Mouse (Mus musculus) MEL (cell line): ENCODE measurements around the gene Senp3. TPM values are rescaled to one million over a fixed set of nuclear protein-coding genes. Genes with fewer than 3 reads are reported as not detected.
A peak's percentile ranks its signal among the peaks of the same experiment; 100 is the strongest.

Source experiments
- DNase-seq: peaks from one replicate; pipeline ENCODE4 v3.0.0; 2011; ENCODE audit warnings: low read depth, low spot score
- H3K27ac ChIP-seq: 2 replicates; pipeline ENCODE4 v1.5.1; 2012; ENCODE audit warnings: low read depth, mild to moderate bottlenecking, control low read depth, low read length, moderate library complexity; ENCODE audit not compliant: control insufficient read depth
- H3K27me3 ChIP-seq, 2 experiments: fragments of 150-350 bp in 1 of 2; sonication (generic) in 1 of 2; 2 replicates each; pipeline ENCODE4 v1.6.1; 2012; ENCODE audit warnings: low read length in 2 of 2, mild to moderate bottlenecking in 2 of 2, improper control_type of control experiment in 1 of 2, moderate library complexity in 1 of 2; ENCODE audit not compliant: insufficient read depth in 2 of 2, control insufficient read depth in 1 of 2
- H3K36me3 ChIP-seq, 2 experiments: 2 replicates each; pipeline ENCODE4 v1.6.1; 2012 to 2014; ENCODE audit warnings: low read length in 2 of 2, improper control_type of control experiment in 1 of 2, inconsistent platforms in 1 of 2, mild to moderate bottlenecking in 1 of 2; ENCODE audit not compliant: insufficient read depth in 2 of 2, control insufficient read depth in 1 of 2
- H3K4me1 ChIP-seq, 2 experiments: fragments of 150-350 bp in 1 of 2; sonication (generic) in 1 of 2; 2 replicates each; pipeline ENCODE4 v1.6.1; 2012; ENCODE audit warnings: low read length in 2 of 2, improper control_type of control experiment in 1 of 2, mild to moderate bottlenecking in 1 of 2; ENCODE audit not compliant: insufficient read depth in 2 of 2, control insufficient read depth in 1 of 2
- H3K4me3 ChIP-seq, 2 experiments: fragments of 150-350 bp in 1 of 2; sonication (generic) in 1 of 2; 2 replicates each; pipeline ENCODE4 v1.5.1; 2012; ENCODE audit warnings: low read depth in 2 of 2, low read length in 2 of 2, mild to moderate bottlenecking in 2 of 2, moderate library complexity in 2 of 2, control low read depth in 1 of 2, improper control_type of control experiment in 1 of 2; ENCODE audit not compliant: control insufficient read depth in 1 of 2, insufficient read depth in 1 of 2
- H3K79me2 ChIP-seq: 2 replicates; pipeline ENCODE4 v1.6.1; 2012; ENCODE audit warnings: mild to moderate bottlenecking, low read length, moderate library complexity; ENCODE audit not compliant: control insufficient read depth, poor library complexity, insufficient read depth
- H3K9ac ChIP-seq: 2 replicates; pipeline ENCODE4 v1.6.1; 2012; ENCODE audit warnings: low read depth, mild to moderate bottlenecking, control low read depth, low read length, moderate library complexity; ENCODE audit not compliant: control insufficient read depth, poor library complexity, severe bottlenecking
- H3K9me3 ChIP-seq: fragments of 150-350 bp; sonication (generic); replicated peaks from 2 replicates; pipeline ENCODE4 v1.6.1; 2012; ENCODE audit warnings: mild to moderate bottlenecking, low read length, improper control_type of control experiment, moderate library complexity; ENCODE audit not compliant: insufficient read depth
- CTCF ChIP-seq, 3 experiments: IDR thresholded peaks in 2 of 3; conservative IDR thresholded peaks in 1 of 3; 2 replicates each; pipeline ENCODE4 v1.5.1; 2011 to 2012; ENCODE audit warnings: low read length in 3 of 3, low read depth in 2 of 3, mild to moderate bottlenecking in 2 of 3, improper control_type of control experiment in 1 of 3, inconsistent platforms in 1 of 3, mixed read lengths in 1 of 3, moderate library complexity in 1 of 3; ENCODE audit not compliant: control insufficient read depth in 1 of 3, insufficient read depth in 1 of 3, poor library complexity in 1 of 3, severe bottlenecking in 1 of 3
- E2F4 ChIP-seq: IDR thresholded peaks from 2 replicates; pipeline ENCODE4 v1.6.1; 2011; ENCODE audit warnings: low read depth, low read length, improper control_type of control experiment, borderline replicate concordance
- MAFK ChIP-seq: IDR thresholded peaks from 2 replicates; pipeline ENCODE4 v1.6.1; 2011; ENCODE audit warnings: low read depth, mild to moderate bottlenecking, low read length, improper control_type of control experiment, borderline replicate concordance
- MAX ChIP-seq: IDR thresholded peaks from 2 replicates; pipeline ENCODE4 v1.6.1; 2011; ENCODE audit warnings: low read length, improper control_type of control experiment
- POLR2A ChIP-seq, 2 experiments: IDR thresholded peaks; 2 replicates each; pipeline ENCODE4 v1.6.1; 2011 to 2012; ENCODE audit warnings: low read length in 2 of 2, mild to moderate bottlenecking in 2 of 2, control low read depth in 1 of 2, improper control_type of control experiment in 1 of 2, low read depth in 1 of 2, moderate library complexity in 1 of 2; ENCODE audit not compliant: control insufficient read depth in 1 of 2, insufficient read depth in 1 of 2, poor library complexity in 1 of 2
- POLR2AphosphoS2 ChIP-seq: IDR thresholded peaks from 2 replicates; pipeline ENCODE4 v1.6.1; 2011; ENCODE audit warnings: low read length, improper control_type of control experiment
- RCOR1 ChIP-seq: IDR thresholded peaks from 2 replicates; pipeline ENCODE4 v1.6.1; 2012; ENCODE audit warnings: low read depth, mild to moderate bottlenecking, inconsistent platforms, low read length, improper control_type of control experiment
- UBTF ChIP-seq: IDR thresholded peaks from 2 replicates; pipeline ENCODE4 v1.6.1; 2012; ENCODE audit warnings: low read depth, mild to moderate bottlenecking, inconsistent platforms, low read length, improper control_type of control experiment, moderate library complexity, borderline replicate concordance; ENCODE audit not compliant: insufficient read depth
- USF2 ChIP-seq, 2 experiments: IDR thresholded peaks; 2 replicates each; pipeline ENCODE4 v1.6.1; 2011 to 2012; ENCODE audit warnings: improper control_type of control experiment in 2 of 2, low read length in 2 of 2, borderline replicate concordance in 1 of 2, inconsistent platforms in 1 of 2, low read depth in 1 of 2, mild to moderate bottlenecking in 1 of 2; ENCODE audit not compliant: insufficient read depth in 1 of 2
- ZNF384 ChIP-seq: IDR thresholded peaks from 2 replicates; pipeline ENCODE4 v1.6.1; 2012; ENCODE audit warnings: low read depth, mild to moderate bottlenecking, inconsistent platforms, low read length, improper control_type of control experiment
- polyA plus RNA-seq, 2 experiments: library from polyadenylated mRNA; stranded (reverse) in 1 of 2; unstranded in 1 of 2; fragments of >175 nt in 1 of 2; fragments of >200 nt in 1 of 2; gene quantifications; 2 replicates each; pipeline versions ENCODE4 v1.2.1 to v1.2.4; 2012; ENCODE audit warnings: low replicate concordance in 2 of 2, low read depth in 1 of 2; ENCODE audit not compliant: insufficient read length in 2 of 2, insufficient read depth in 1 of 2, missing spikeins in 1 of 2
- total RNA-seq: library from RNA; depleted of rRNA; stranded (reverse); fragments of 300-350 nt; gene quantifications from 2 replicates; pipeline ENCODE4 v1.2.3, GENCODE M21; 2012

Gene Senp3
- total and polyA plus RNA-seq, 3 experiments, result 147 to 890 (median 171) TPM

GRCm38 (mm10) chr11:69656065-69656455 lies 25.8 kb downstream of the Senp3 start:
- Histone ChIP-seq H3K27ac (no peak overlapping the region), H3K9ac (no peak overlapping the region)

DNA sequence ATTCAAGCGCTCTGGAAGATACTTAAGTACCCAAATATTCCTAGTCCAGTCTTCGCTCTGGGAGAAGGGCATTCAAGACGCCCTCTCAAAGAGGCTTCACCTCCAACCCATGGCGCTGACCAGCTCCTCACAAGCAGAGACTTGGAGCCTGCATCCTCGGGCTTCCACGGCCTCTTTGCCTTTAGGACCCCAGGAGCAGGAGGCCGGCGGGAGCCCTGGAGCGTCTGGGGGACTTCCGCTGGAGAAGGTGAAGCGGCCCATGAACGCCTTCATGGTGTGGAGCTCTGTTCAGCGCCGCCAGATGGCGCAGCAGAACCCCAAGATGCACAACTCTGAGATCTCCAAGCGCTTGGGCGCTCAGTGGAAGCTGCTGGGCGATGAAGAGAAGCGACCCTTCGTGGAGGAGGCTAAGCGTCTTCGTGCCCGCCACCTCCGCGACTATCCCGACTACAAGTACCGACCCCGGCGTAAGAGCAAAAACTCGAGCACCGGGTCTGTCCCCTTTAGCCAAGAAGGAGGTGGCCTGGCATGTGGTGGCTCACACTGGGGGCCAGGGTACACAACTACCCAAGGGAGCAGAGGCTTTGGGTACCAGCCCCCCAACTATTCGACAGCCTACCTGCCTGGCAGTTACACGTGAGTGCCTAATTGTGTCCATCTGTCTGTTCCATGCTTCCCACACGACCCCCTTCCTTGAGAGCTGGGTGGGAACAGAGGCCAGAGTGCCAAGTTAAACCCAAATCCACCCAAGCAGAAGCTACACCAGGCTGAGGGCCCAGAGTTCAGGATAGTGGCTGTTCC lies 26.4 kb downstream of the Senp3 start, which contains the start of gene Sox15:
Sox15 (plus strand) TSS at position 51 of the 801 bp plus-strand sequence.
- Histone ChIP-seq H3K36me3 (peaks cover 8 to 13% of the 10 kb centered on the region in 2 experiments), H3K9me3 (no peaks in the 10 kb centered on the region), H3K27me3 (no peaks in the 10 kb centered on the region), H3K79me2 (no peaks in the 10 kb centered on the region), H3K27ac (no peak within 1 kb of the TSS), H3K4me3 (no peak within 1 kb of the TSS), H3K4me1 (peaks cover 0 to 4% of the 10 kb centered on the region in 2 experiments; a peak in 3 of 4 replicates), H3K9ac (no peak within 1 kb of the TSS)
- DNase-seq, result no peak
- TF ChIP-seq CTCF (IDR thresholded peaks at IDR 0.05 in 2 of 3, conservative IDR thresholded peaks at IDR 0.05 in 1 of 3; ENCODE audit: control insufficient read depth in 1 of 3, insufficient read depth in 1 of 3, low read depth in 2 of 3, low read length in 3 of 3, poor library complexity in 1 of 3, severe bottlenecking in 1 of 3) (peak in 2 of 3 experiments; percentile 9 to 26; a peak in 2 of 6 replicates), MAFK (no peak)

More at GRCm38 (mm10) chr11:69656065-69656455, 25.8 kb downstream of the Senp3 start:
- Histone ChIP-seq H3K4me3 (no peak overlapping the region), H3K36me3 (peaks cover 8 to 9% of the 10 kb centered on the region in 2 experiments), H3K79me2 (no peaks in the 10 kb centered on the region), H3K4me1 (peaks cover 0 to 4% of the 10 kb centered on the region in 2 experiments; a peak in 3 of 4 replicates), H3K9me3 (no peaks in the 10 kb centered on the region), H3K27me3 (no peaks in the 10 kb centered on the region)
- DNase-seq, result no peak
- TF ChIP-seq POLR2AphosphoS2 (no peak), ZNF384 (no peak), UBTF (no peak), MAX (no peak), RCOR1 (no peak), POLR2A (IDR thresholded peaks at IDR 0.05; ENCODE audit: control insufficient read depth in 1 of 2, insufficient read depth in 1 of 2, low read depth in 1 of 2, low read length in 2 of 2, poor library complexity in 1 of 2) (no peak), USF2 (IDR thresholded peaks at IDR 0.05; ENCODE audit: borderline replicate concordance in 1 of 2, insufficient read depth in 1 of 2, low read depth in 1 of 2, low read length in 2 of 2) (no peak)

- H3K4me1 ChIP-seq, result peaks cover 0 to 4% of the 10 kb centered on the region in 2 experiments; a peak in 3 of 4 replicates
- DNase-seq, result no peak
- TF ChIP-seq E2F4 (no peak), POLR2A (IDR thresholded peaks at IDR 0.05; ENCODE audit: control insufficient read depth in 1 of 2, insufficient read depth in 1 of 2, low read depth in 1 of 2, low read length in 2 of 2, poor library complexity in 1 of 2) (0 out of 4 replicates have a peak, but pooled peaks of 1 of the 2 experiments have one; percentile 9), MAX (no peak)
- no peaks in the 10 kb centered on the region for H3K9me3 ChIP-seq
- no peaks in the 10 kb centered on the region for H3K27me3 ChIP-seq
- no peak overlapping the region for H3K4me3 ChIP-seq
- peaks cover 8 to 19% of the 10 kb centered on the region in 2 experiments for H3K36me3 ChIP-seq
- no peak overlapping the region for H3K9ac ChIP-seq
- H3K27ac ChIP-seq, result no peak overlapping the region
- H3K79me2 ChIP-seq, result no peaks in the 10 kb centered on the region
Measured at GRCm38 (mm10) chr11:69654760-69655159, 27.1 kb downstream of the Senp3 start.
